Mouse (Mus musculus): ENCODE measurements around the gene Nmral1. TPM values are rescaled to one million over a fixed set of nuclear protein-coding genes. Genes with fewer than 3 reads are reported as not detected.

The Nmral1 gene
- polyA plus RNA-seq, 1 experiment from 2014 or later, result 52.5 TPM

GRCm38 (mm10) chr16:4679121-4680018 is 39.8 kb downstream of the Nmral1 start, which contains the start of gene Coro7:
Coro7 (minus strand) TSS chr16:4679777.
- Histone ChIP-seq H3K27me3 (no peaks in the 10 kb centered on the region), H3K9me3 (replicated peaks) (no peaks in the 10 kb centered on the region), H3K36me3 (peaks cover 17% of the 10 kb centered on the region), H3K4me1 (peaks cover 24% of the 10 kb centered on the region), H3K4me2 (replicated peaks) (peak within 1 kb of the TSS; percentile 96), H3K9ac (peak within 1 kb of the TSS; percentile 48), H3K4me3 (replicated peaks) (peak within 1 kb of the TSS; percentile 72), H3K27ac (replicated peaks) (no peak within 1 kb of the TSS)
- peak; percentile 89 for ATAC-seq (ENCODE audit: insufficient number of reproducible peaks, low FRiP score, low TSS enrichment, low read depth)
- under 1% methylated on average over 47 of the region's 47 CpGs for WGBS

GRCm38 (mm10) chr16:4678080-4678479 is 41.1 kb downstream of the Nmral1 start:
- H3K4me2 ChIP-seq (replicated peaks), result 0 out of 2 replicates have a peak overlapping the region, but pooled peaks have one; percentile 96
- ATAC-seq (ENCODE audit: insufficient number of reproducible peaks, low FRiP score, low TSS enrichment, low read depth), result no peak
- H3K27me3 ChIP-seq, result no peaks in the 10 kb centered on the region
- H3K4me3 ChIP-seq (replicated peaks), result 0 out of 2 replicates have a peak overlapping the region, but pooled peaks have one; percentile 72
- peaks cover 21% of the 10 kb centered on the region for H3K4me1 ChIP-seq
- H3K27ac ChIP-seq (replicated peaks), result no peak overlapping the region
- H3K9ac ChIP-seq, result no peak overlapping the region
- H3K36me3 ChIP-seq, result peaks cover 20% of the 10 kb centered on the region
- H3K9me3 ChIP-seq (replicated peaks), result no peaks in the 10 kb centered on the region
- 82% methylated on average over 5 of the region's 5 CpGs for WGBS

GRCm38 (mm10) chr16:4676836-4677235 is 42.3 kb downstream of the Nmral1 start:
- Histone ChIP-seq H3K9me3 (replicated peaks) (no peaks in the 10 kb centered on the region), H3K4me2 (replicated peaks) (no peak overlapping the region), H3K36me3 (peaks cover 20% of the 10 kb centered on the region), H3K27me3 (no peaks in the 10 kb centered on the region), H3K4me1 (peaks cover 16% of the 10 kb centered on the region), H3K9ac (no peak overlapping the region), H3K27ac (replicated peaks) (no peak overlapping the region), H3K4me3 (replicated peaks) (no peak overlapping the region)
- 93% methylated on average over 5 of the region's 5 CpGs for WGBS
- no peak for ATAC-seq (ENCODE audit: insufficient number of reproducible peaks, low FRiP score, low TSS enrichment, low read depth)

GRCm38 (mm10) chr16:4674091-4674490 is 45.1 kb downstream of the Nmral1 start:
- 78% methylated on average over 4 of the region's 4 CpGs for WGBS
- no peak for ATAC-seq (ENCODE audit: insufficient number of reproducible peaks, low FRiP score, low TSS enrichment, low read depth)
- Histone ChIP-seq H3K4me1 (peaks cover 15% of the 10 kb centered on the region), H3K27me3 (no peaks in the 10 kb centered on the region), H3K9ac (no peak overlapping the region), H3K4me2 (replicated peaks) (no peak overlapping the region), H3K36me3 (peaks cover 33% of the 10 kb centered on the region), H3K4me3 (replicated peaks) (no peak overlapping the region), H3K27ac (replicated peaks) (no peak overlapping the region), H3K9me3 (replicated peaks) (no peaks in the 10 kb centered on the region)

- 69% methylated on average over 5 of the region's 5 CpGs for WGBS
- Histone ChIP-seq H3K4me1 (no peaks in the 10 kb centered on the region), H3K9ac (no peak overlapping the region), H3K27me3 (no peaks in the 10 kb centered on the region), H3K36me3 (peaks cover 44% of the 10 kb centered on the region), H3K9me3 (replicated peaks) (no peaks in the 10 kb centered on the region), H3K27ac (replicated peaks) (no peak overlapping the region), H3K4me2 (replicated peaks) (no peak overlapping the region), H3K4me3 (replicated peaks) (no peak overlapping the region)
- ATAC-seq (ENCODE audit: insufficient number of reproducible peaks, low FRiP score, low TSS enrichment, low read depth), result no peak
These were observed 48.8 kb downstream of the Nmral1 start for GRCm38 (mm10) chr16:4670317-4670716.

- H3K27ac ChIP-seq (replicated peaks), result peak overlapping the region; percentile 22
- H3K4me3 ChIP-seq (replicated peaks), result no peak overlapping the region
- no peaks in the 10 kb centered on the region for H3K27me3 ChIP-seq
- no peak overlapping the region for H3K4me2 ChIP-seq (replicated peaks)
- H3K9ac ChIP-seq, result no peak overlapping the region
- ATAC-seq (ENCODE audit: insufficient number of reproducible peaks, low FRiP score, low TSS enrichment, low read depth), result peak; percentile 79
- 25% methylated on average over 3 of the region's 3 CpGs for WGBS
- no peaks in the 10 kb centered on the region for H3K4me1 ChIP-seq
- H3K36me3 ChIP-seq, result peaks cover 47% of the 10 kb centered on the region
- H3K9me3 ChIP-seq (replicated peaks), result no peaks in the 10 kb centered on the region
These were observed 51.9 kb downstream of the Nmral1 start for GRCm38 (mm10) chr16:4667190-4667808.

GRCm38 (mm10) chr16:4665726-4666125 is 53.4 kb downstream of the Nmral1 start:
- H3K9me3 ChIP-seq (replicated peaks), result no peaks in the 10 kb centered on the region
- ATAC-seq (ENCODE audit: insufficient number of reproducible peaks, low FRiP score, low TSS enrichment, low read depth), result no peak
- no peak overlapping the region for H3K4me2 ChIP-seq (replicated peaks)
- H3K4me1 ChIP-seq, result no peaks in the 10 kb centered on the region
- peaks cover 51% of the 10 kb centered on the region for H3K36me3 ChIP-seq
- H3K9ac ChIP-seq, result no peak overlapping the region
- no peak overlapping the region for H3K4me3 ChIP-seq (replicated peaks)
- 95% methylated on average over 2 of the region's 2 CpGs for WGBS
- no peak overlapping the region for H3K27ac ChIP-seq (replicated peaks)
- H3K27me3 ChIP-seq, result no peaks in the 10 kb centered on the region

GRCm38 (mm10) chr16:4663806-4664205 is 55.4 kb downstream of the Nmral1 start:
- no peaks in the 10 kb centered on the region for H3K9me3 ChIP-seq (replicated peaks)
- no peak overlapping the region for H3K4me3 ChIP-seq (replicated peaks)
- no peaks in the 10 kb centered on the region for H3K27me3 ChIP-seq
- no peak for ATAC-seq (ENCODE audit: insufficient number of reproducible peaks, low FRiP score, low TSS enrichment, low read depth)
- H3K36me3 ChIP-seq, result peaks cover 38% of the 10 kb centered on the region
- H3K4me1 ChIP-seq, result peaks cover 11% of the 10 kb centered on the region
- H3K27ac ChIP-seq (replicated peaks), result no peak overlapping the region
- no peak overlapping the region for H3K4me2 ChIP-seq (replicated peaks)
- no peak overlapping the region for H3K9ac ChIP-seq
- 86% methylated on average over 2 of the region's 2 CpGs for WGBS

- Histone ChIP-seq H3K4me1 (peaks cover 28% of the 10 kb centered on the region), H3K9me3 (replicated peaks) (no peaks in the 10 kb centered on the region), H3K27ac (replicated peaks) (no peak overlapping the region), H3K4me2 (replicated peaks) (no peak overlapping the region), H3K4me3 (replicated peaks) (no peak overlapping the region), H3K9ac (no peak overlapping the region), H3K36me3 (peaks cover 25% of the 10 kb centered on the region), H3K27me3 (no peaks in the 10 kb centered on the region)
- ATAC-seq (ENCODE audit: insufficient number of reproducible peaks, low FRiP score, low TSS enrichment, low read depth), result no peak
- 70% methylated on average over 2 of the region's 2 CpGs for WGBS
These were observed 57.6 kb downstream of the Nmral1 start for GRCm38 (mm10) chr16:4661605-4662004.
